Mouse (Mus musculus) spleen, embryonic (tissue): ENCODE data around the gene Eif3k.
"Not testable (repeated sequence)": the region's sequence is repeated elsewhere in the genome, so short reads cannot be mapped to it uniquely, and the experiment has no call there.

Experiments
- CTCF ChIA-PET: fragments of 350-600 bp; sonication (Branson Sonifier 250); formaldehyde crosslinking; loops from one replicate; lab custom pipeline; 2022; lab: Charles Lee

Gene Eif3k

DNA sequence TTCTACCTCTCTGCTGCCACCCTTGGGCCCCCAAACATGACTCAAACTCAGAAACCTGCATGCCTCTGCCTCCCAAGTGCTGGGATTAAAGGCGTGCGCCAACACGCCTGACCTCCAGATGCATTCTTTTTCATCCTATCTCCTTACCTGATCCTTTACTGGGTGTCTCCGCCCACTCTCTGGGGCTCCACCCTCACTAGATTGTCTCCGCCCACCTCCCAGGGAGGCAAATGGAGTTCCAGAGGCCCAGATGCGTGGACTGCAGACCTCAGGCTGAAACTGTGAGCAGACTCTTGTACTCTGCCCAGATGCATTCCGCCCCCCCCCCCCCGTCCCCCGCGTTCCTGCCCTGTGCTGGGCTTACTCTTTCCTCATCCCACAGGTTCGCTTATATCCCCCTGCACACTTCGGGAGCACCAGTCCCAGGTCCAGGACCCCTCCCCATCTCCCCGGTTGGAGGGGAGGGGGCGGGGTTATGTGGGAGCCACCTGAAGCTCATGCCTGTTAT lies 9.2 kb upstream of the Eif3k start:
- CTCF ChIA-PET = interaction anchor here (1.6 kb wide), 1 partner anchor 17 kb away, joined by 3 read pairs; no protein-coding TSS in a partner anchor

DNA sequence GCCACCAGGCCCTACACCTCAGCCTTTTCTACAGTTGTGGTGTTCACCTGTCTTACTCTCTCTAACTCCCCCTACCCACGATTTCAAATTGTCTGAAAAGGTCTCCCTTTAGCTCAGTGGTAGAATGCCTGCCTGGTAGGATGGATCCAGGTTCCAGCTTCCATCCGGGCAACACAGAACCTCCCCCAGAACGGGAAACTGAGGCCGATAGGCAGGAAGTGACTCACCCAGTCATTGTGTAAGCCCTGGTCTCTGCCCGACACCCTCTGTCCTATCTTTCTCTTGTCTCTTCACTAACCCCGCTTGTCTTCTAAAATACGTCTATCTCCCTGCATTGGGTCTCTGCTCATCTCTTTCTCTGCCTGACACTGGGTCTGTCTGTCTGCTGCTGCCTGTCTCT lies 3.5 kb upstream of the Eif3k start:
- CTCF ChIA-PET = interaction anchor here (0.7 to 0.9 kb wide), 2 partner anchors 11 to 14 kb away, joined by 4 to 6 read pairs; no protein-coding TSS in a partner anchor

DNA sequence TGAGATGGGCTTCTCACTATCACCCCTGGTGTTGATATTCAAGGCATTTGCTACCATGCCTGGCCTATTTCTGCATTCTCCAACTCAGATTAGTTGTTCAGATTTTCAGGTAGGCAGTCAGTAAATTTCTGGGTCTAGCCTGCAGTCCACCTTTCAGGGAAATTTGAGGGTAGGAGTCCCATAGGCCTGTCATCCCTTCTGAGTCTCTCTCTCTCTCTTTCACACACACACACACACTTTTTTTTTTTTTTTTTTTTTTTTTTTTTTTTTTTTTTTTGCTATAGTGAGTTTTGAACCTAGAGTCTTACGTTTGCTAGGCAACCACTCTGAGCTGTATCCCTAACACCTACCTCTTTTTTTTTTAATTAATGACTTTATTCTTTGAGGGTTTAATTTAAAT lies 2.8 kb upstream of the Eif3k start:
- CTCF ChIA-PET = no interaction called here

DNA sequence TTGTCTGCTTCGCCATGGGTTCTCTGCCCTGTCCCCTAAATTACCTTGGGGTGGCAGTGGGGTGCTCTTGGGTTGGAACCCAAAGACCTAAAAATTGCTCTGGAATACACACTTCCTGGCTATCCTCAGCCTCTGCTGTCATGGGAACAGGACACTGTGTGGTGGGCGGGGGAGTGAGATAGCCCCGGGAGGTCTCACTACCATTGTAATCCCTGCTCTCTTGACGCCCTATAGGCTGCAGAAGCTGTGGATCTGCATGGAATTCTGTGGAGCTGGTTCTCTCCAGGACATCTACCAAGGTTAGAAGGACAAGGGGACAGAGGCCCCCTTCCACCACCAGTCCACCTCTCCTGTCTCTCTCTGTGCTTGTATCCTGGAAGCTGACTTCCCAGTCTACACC lies 2.2 kb upstream of the Eif3k start:
- CTCF ChIA-PET = no interaction called here

DNA sequence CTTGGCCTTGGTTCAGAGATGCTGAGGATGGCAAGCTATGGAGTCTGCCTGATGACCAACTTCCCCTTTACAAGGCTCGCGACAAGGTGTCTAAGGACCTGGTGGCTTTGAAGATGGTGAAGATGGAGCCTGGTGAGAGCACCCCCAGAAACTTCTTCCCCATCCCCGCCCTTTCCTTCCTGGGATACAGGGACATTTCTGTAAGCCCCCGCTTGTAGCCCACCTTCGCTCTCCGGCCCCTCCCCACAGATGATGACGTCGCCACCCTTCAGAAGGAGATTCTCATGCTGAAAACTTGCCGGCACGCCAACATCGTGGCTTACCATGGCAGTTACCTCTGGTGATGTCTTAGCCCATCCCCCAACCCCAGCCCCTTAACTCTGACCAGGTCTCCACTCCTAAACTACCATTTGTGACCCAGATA lies 1.5 kb upstream of the Eif3k start:
- CTCF ChIA-PET = no interaction called here

DNA sequence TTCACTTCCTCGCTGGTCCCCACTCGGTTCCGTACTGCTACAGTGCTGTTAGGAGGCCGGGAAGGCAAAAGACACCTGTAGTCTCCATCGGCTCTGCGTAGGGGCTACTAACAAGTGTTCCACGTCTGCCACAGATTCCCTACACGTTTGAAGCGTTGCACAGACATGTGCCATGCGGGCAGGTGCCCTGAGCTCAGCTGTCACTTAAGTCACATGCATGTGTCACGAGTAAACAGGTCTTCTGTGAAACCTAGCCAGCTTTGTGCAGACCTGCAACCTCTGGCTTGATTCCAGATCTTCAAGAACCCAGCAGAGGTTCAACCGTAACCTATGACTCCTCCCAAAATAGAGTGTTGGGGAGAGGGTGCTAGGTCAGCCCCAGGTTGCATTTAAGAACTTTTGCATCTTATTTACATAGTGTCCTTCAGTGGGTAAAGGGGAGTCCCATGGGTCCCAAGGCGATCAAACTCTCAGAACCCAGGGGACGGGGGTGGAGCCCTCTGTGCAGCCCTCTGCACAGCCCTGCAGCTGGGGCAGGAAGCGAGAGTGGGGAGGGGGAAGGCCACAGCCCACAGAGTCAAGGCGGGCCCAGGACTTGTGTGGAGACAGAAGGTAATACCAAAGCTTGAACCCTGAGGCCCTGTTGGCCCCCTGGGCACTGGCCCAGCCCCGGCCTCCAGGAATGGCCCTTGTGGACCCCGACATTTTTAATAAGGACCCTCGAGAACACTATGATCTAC lies 780 bp upstream of the Eif3k start:
- CTCF ChIA-PET = interaction anchor here (0.6 to 1.3 kb wide), 2 partner anchors 37 to 57 kb away, joined by 3 to 7 read pairs; no protein-coding TSS in a partner anchor

DNA sequence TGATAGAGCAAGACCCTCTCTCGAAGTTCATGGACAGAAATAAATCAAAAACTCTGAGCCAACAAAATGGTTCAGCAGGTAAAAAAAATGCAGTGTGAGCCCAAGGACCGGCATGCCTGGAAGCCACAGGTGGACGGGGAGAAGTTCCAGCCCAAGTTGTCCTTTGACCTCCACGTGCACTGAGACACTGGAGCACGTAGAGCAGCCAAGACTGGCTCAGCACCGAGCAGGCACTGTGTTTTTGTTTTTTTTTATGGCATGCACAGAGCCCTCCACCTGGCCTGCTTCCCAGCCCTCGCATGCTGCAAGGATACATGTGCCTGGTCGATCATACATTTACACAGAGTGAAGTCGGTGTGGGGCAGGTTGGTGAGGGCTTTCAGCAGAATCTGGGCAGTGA lies 4.1 kb downstream of the Eif3k start:
- CTCF ChIA-PET = interaction anchor here (0.6 kb wide), 1 partner anchor 171 kb away, joined by 3 read pairs; no protein-coding TSS in a partner anchor

DNA sequence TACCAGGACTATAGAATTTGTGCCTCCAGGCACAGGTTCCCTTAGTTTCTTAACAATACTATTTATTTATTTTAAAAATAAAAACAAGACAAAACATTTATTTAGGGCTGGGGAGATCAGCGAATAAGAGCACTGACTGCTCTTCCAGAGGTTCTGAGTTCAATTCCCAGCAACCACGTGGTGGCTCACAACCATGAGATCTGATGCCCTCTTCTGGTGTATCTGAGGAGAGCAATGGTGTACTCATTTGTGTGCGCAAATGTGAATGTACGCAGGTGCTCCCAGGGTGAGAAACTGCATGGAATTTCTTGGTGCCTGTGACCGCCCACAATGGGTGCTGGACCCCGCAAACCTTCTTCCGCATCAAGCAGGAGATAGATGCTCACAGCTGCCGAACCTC lies 8.6 kb downstream of the Eif3k start:
- CTCF ChIA-PET = no interaction called here

DNA sequence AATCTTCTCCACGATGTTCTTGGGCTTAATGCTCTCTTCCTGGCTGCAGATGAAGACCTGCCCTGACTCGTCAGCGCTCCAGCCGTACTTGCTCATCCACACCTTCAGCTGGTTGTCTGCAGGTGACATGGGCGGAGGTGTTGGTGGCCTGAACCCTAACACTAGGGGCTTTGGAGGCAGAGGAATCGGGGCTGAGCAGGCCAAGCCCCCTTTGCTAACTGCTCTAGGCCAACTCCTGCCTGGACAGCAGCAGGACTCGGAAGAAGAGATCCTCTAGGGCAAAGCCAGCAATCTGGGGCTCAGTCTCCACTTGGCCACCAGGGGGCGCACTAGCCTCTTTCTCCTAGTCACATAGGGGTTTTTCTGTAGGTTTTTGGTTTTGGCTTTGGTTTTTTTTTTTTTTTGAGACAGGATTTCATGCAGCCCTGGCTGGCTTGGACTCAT lies 9.1 kb downstream of the Eif3k start:
- CTCF ChIA-PET = no interaction called here

DNA sequence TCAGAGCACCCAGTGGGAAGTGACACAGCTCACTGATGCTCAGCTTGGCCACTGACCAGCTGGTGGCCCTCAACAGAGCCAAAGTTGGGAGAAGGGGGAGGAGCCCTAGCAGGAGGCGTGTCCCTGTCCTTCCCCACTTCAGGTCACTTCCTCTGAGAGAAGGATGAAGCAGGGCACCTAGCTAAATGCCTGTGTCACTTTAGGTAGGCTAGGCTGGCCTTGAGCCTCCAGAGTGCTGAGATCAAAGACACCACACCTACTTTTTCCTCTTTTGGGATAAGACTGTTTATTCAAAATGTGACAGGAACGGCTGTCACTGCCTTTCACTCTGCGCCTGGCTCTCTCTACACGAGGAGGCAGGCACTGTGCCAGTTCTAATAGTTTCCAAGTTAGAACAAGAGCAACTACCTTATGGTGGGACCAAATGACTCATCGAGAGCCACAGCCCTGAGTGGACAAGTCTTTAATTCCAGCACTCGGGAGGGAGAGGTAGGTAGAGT lies 9.8 kb downstream of the Eif3k start:
- CTCF ChIA-PET = interaction anchor here (0.5 kb wide), 1 partner anchor 14 kb away, joined by 4 read pairs; no protein-coding TSS in a partner anchor

DNA sequence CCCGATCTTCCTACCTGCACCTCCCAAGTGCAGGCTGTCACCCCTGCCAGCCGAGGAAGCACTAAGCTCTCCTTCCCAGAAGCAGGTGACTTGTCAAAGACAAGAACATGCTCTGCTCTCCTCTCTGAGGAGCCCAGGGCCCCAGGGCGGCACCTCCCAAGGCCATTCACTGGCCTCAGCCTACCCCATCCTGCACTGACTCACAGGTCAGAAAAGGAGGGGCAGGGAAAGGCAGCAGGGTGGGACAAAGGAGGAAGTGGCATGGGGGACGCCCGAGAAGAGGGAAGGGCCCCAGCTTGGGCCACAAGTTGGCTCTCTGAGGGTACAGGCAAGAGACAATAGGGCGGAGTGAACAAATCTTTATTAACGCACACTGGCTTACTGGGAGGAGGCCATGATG lies 10.6 kb downstream of the Eif3k start:
- CTCF ChIA-PET = interaction anchor here (1.0 kb wide), 1 partner anchor 69 kb away, joined by 4 read pairs; no protein-coding TSS in a partner anchor

DNA sequence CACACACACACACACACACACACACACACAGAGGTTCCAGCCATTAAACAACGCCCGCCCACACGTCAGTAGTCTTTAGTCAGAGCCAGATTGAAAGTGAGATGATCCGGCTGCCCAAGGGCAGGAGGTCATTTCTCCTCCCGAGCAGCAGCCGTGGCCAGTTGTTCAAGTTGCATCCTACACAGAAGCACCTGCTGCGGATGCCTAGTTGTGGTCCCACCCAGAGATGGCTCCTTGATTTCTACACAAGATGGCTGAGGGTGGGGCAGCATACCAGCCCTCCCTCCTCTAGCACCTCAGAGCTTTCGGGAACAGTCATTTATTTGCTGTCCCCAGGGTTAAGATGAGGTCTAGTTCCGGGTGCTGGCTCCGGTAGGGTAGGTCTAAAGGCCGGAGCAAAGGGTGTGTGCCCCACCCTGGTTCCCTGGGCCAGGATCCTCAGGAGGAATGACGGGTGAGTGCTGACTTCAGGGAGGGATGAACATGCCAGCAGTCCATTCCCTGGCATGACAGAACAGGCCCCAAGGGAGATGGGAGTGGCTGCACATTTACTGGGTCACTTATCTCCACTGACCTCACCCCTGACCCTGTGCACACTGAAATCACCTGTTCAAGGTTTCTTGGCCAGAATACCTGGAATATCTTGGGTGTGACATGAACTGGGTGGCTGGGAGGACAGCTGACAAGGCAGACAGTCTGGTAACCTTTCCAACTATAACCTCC lies 11.8 kb downstream of the Eif3k start:
- CTCF ChIA-PET = no interaction called here

DNA sequence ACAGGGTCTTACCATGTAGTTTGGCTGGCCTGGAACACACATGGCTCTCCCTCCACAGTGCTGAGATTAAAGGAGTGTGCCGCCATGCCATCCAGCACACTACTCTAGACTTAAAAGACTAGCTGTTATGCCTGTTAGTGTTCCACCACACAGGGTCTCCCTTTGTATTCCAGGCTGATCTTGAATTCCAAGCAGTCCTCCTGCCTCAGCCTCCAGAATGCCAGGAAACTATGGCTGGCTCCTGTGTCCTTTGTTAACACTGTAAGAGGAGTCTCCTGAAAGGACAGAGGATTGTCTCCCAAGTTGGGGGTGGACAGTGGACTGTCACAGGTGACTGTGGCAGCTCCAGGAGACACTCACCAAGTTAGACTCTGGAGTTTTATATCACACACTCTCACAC lies 12.4 kb downstream of the Eif3k start:
- CTCF ChIA-PET = no interaction called here

DNA sequence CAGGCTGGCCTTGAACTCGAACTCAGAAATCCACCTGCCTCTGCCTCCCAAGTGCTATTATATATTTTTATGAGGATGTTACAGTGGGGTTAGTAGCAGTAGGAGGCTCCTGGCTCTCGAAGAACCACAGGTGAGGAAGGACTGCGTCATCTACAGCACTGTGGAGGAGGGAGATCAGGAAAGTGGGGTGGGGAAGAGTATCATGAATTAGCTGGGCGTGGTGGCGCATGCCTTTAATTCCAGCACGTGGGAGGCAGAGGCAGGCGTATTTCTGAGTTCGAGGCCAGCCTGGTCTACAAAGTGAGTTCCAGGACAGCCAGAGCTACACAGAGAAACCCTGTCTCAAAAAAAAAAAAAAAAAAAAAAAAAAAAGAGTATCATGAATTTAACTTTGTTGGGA lies 13.5 kb downstream of the Eif3k start:
- CTCF ChIA-PET = not testable (repeated sequence)

DNA sequence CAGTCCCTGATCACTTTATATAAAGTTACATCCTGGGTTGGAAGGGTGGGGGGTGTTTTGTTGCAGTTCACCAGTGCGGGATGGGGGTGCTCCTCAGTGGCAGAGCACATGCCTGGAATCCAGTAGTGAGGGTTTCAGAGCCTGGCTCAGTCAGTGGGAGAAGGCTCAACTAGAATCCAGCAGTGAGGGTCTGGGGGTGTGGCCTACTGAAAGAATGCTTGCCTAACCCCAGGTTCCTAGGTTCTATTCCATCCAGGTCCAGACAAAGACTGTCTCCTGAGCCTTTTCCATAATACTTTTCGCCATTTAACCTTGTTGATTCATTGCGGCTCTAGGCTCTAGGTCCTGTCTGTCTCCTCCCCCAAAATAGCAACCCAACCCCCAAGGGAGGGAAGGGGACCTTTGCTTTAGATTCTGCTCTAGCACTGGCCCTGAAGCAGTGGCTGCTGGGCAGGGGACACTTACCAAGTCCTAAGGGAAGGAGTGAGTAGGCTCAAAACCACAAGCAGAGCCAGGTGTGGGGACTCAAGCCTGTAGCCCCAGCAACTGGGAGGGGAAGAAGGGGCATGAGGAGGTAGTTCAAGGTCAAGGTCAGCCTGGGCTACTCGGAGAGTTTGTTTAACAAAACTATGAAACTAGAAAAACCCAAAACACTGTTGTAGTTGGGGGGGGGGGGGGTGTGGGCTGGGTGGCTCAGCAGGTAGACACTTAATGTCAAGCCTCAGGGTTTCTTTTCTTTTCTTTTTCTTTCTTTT lies 14.7 kb downstream of the Eif3k start:
- CTCF ChIA-PET = no interaction called here

DNA sequence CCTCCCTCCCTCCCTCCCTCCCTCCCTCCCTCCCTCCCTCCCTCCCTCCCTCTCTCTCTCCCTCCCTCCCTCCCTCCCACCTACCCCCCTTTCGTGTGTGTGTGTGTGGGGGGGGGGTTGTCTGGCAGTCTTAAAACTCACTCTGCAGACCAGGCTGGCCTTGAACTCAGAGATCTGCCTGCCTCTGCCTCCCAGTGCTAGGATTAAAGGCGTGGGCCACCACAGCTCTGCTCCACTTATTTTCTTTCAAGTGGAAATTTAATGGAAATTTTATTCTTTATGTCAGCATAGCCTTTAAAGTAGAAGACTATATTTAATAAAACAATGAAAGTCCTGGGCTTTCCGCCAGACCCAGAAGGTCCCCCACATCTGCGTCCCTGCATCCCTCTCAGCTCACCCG lies 15.5 kb downstream of the Eif3k start:
- CTCF ChIA-PET = no interaction called here

DNA sequence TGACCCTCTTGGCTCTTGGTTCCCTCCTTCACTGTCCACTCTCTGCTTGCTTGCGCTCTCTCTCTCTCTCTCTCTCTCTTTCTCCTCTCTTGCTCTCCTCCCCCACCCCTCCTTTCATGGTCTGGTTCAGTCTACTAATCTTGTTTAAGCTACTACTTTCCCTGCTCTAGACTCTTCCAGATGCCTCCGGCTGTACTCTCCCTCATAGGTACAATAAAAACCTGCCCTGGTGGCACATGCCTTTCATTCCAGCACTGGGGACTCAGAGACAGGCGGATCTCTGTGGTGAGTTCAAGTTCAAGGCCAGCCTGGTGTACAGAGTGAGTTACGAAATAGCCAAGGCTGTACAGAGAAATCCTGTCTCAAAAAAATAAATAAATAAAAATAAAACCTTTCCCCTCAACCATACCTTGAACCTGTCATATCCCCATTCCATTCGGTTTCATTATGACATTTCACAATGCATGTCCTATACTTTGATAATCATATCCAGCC lies 16.3 kb downstream of the Eif3k start:
- CTCF ChIA-PET = interaction anchor here (0.6 to 0.7 kb wide), 2 partner anchors 53 to 172 kb away, joined by 6 to 14 read pairs; no protein-coding TSS in a partner anchor

DNA sequence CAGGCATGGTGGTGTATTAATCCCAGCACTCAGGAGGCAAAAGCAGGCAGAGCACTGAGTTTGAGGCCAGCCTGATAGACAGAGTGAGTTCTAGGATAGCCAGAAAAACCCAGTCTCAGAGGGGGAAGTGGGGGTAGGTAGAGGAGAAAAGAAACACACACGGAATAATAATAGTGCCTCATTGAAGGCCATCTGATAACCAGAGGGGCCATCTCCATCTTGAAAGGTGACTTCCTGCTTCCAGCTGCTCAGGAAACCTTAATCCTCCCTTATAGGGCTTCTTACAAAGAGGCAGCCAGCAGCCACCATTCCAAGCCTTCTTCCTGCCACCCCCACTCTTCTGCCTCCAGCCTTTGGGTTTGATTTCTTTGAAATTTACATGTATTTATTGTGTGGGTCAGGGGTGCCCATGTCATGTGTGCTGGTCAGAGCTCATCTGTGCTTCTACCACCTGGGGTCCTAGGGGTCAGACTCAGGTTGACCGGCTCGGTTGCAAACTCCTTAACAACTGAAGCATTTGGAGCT lies 18.2 kb downstream of the Eif3k start:
- CTCF ChIA-PET = interaction anchor here (1.5 kb wide), 1 partner anchor 75 kb away, joined by 4 read pairs; no protein-coding TSS in a partner anchor

DNA sequence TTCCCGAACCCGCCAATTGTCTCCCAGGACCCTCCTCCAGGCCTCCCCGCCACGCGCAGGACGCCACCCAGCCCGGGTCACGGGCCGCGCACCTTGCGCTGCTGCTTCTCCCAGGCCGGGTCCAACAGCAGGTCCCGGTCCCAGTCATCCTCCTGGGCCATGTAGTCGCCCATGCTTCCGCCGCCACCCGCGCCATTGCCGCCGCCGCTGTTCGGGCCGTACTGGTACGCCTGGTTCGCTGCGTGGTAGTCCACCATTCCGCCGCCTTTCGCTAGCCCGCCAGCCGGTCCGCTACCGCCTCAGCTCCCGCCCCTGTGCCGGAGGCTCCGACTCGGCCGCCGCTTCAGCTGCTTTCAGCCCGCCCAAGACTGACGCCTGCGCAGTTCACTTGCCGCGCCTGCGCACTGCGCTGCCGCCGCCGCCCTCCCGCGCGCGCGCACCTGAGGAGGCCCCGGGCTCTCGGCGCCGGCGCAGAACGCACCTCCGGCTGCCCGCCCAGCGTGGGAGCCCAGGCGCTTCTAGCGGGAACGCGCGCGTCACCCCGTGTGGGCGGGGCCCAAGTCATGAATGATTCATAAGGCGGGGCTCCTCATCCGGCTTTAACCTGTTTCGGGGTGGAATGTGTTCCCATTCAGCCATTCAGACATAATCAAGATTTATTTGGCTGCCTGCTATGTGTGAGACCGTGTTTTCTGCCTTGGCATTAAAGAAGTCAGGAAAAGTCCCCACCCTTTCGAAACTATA lies 19.6 kb downstream of the Eif3k start, which contains the start of gene Actn4:
TSS of gene Actn4 (minus strand) at position 414 of the 744 bp plus-strand sequence.
- CTCF ChIA-PET = interaction anchor here (0.6 kb wide), 4 partner anchors 32 to 670 kb away, joined by 3 to 5 read pairs (median 4); no protein-coding TSS in a partner anchor

DNA sequence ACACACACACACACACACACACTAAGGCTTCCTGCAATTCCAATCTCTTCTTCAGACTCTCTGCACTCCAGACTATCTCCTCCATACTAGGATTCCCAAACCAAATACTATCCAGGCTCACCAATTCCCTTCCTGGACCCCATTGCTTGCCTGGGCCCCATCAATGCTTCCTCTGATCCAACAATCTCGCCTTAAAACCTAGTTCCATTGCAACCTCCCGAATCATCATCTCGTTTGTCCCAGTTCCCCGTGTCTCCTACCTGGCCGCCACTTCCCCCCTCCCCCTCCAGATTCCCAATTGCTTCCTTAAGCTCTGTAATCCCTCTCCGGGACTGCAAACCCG lies 20.1 kb downstream of the Eif3k start:
- CTCF ChIA-PET = interaction anchor here (0.6 kb wide), 4 partner anchors 33 to 670 kb away, joined by 3 to 5 read pairs (median 4); no protein-coding TSS in a partner anchor
